Mouse (Mus musculus) lung, postnatal 0 days (tissue): ENCODE results near the gene Igf2bp1. TPM values are rescaled to one million over a fixed set of nuclear protein-coding genes. Genes with fewer than 3 reads are reported as not detected.
"Not testable (repeated sequence)": the region's sequence is repeated elsewhere in the genome, so short reads cannot be mapped to it uniquely, and the experiment has no call there.

Experiments used
- ATAC-seq: fragments of 200-750 bp; cut with Nextera tagmentation; 2 replicates; pipeline ENCODE4 v1.8.0; 2017; ENCODE audit warnings: moderate library complexity
- DNase-seq: peaks from one replicate; pipeline ENCODE4 v3.0.0-alpha.2; 2016; ENCODE audit warnings: low spot score
- H3K27ac ChIP-seq: fragments of 300-500 bp; sonication (generic); 2 replicates; pipeline ENCODE4 v1.5.1; 2014; ENCODE audit warnings: antibody characterized with exemption, mild to moderate bottlenecking, low read length, mixed read lengths
- H3K27me3 ChIP-seq: fragments of 300-500 bp; sonication (generic); replicated peaks from 2 replicates; pipeline ENCODE4 v1.6.1; 2014; ENCODE audit warnings: low read length, mixed read lengths; ENCODE audit not compliant: insufficient read depth
- H3K36me3 ChIP-seq: fragments of 300-500 bp; sonication (generic); 2 replicates; pipeline ENCODE4 v1.6.1; 2014; ENCODE audit warnings: low read length, mixed read lengths; ENCODE audit not compliant: insufficient read depth
- H3K4me1 ChIP-seq: fragments of 300-500 bp; sonication (generic); 2 replicates; pipeline ENCODE4 v1.6.1; 2014; ENCODE audit warnings: antibody characterized with exemption, low read depth, low read length, mixed read lengths; ENCODE audit not compliant: insufficient read depth
- H3K4me2 ChIP-seq: fragments of 300-500 bp; sonication (generic); replicated peaks from 2 replicates; pipeline ENCODE4 v1.6.1; 2014; ENCODE audit warnings: low read depth, mild to moderate bottlenecking, low read length, moderate library complexity, mixed read lengths
- H3K4me3 ChIP-seq: fragments of 300-500 bp; sonication (generic); 2 replicates; pipeline ENCODE4 v1.5.1; 2014; ENCODE audit warnings: low read depth, low read length
- H3K9ac ChIP-seq: fragments of 300-500 bp; sonication (generic); replicated peaks from 2 replicates; pipeline ENCODE4 v1.6.1; 2014; ENCODE audit warnings: low read depth, mild to moderate bottlenecking
- H3K9me3 ChIP-seq: fragments of 300-500 bp; sonication (generic); 2 replicates; pipeline ENCODE4 v1.6.1; 2016; ENCODE audit warnings: low read length, mixed read lengths
- CTCF ChIP-seq: IDR thresholded peaks from 2 replicates; pipeline ENCODE4 v1.5.1; 2016; ENCODE audit warnings: antibody characterized with exemption, mild to moderate bottlenecking
- EP300 ChIP-seq: IDR thresholded peaks from 2 replicates; pipeline ENCODE4 v1.6.1; 2016; ENCODE audit warnings: antibody characterized with exemption, mild to moderate bottlenecking, control low read depth
- WGBS: fragments of 180-500 bp; shearing (Covaris S2); extraction: QIAGEN DNeasy Blood & Tissue Kit; methylation state at CpG from one replicate; pipeline ENCODE4 v1.1.7; 2014; 5-methylcytosine and 5-hydroxymethylcytosine counted together
- polyA plus RNA-seq: library from polyadenylated mRNA; unstranded; fragments of >200 nt; fragmentation: Nextera tagmentation; extraction: Ambion mirVana; gene quantifications from 2 replicates; pipeline ENCODE4 v1.2.1, GENCODE M21; 2015

The Igf2bp1 gene
- polyA plus RNA-seq, 1 experiment from 2014 or later = 4.3 TPM

DNA sequence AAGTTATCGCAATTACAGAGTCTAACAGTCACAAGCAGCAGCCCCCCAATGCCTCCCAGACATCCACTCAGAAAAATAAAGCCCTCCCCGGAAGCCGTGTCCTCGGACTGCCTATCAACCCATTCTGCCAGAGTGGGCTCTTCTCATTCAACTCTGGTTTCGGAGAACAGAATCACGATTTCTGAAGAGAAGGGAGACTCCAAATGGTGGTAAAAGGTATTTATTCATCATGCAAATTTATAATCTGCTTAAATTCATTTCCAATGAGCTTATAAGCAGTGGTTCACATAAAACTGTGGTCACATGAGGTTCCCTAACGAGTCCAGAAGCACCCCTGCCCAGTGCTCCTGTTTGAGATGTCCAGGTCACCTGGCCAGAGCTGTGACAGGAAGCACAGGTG, 48.3 kb downstream of the Igf2bp1 start:
- Histone ChIP-seq H3K27ac (no peak overlapping the region), H3K4me3 (no peak overlapping the region; the same call in 1 of the 2 replicates), H3K9ac (no peak overlapping the region), H3K27me3 (no peaks in the 10 kb centered on the region), H3K4me2 (peak overlapping the region; percentile 28; the same call in 1 of the 2 replicates), H3K9me3 (no peaks in the 10 kb centered on the region), H3K4me1 (no peaks in the 10 kb centered on the region), H3K36me3 (no peaks in the 10 kb centered on the region)
- peak; percentile 31 for DNase-seq
- 66% methylated on average over 7 of the region's 7 CpGs for WGBS
- ATAC-seq = no peak
- TF ChIP-seq CTCF (peak; percentile 20), EP300 (no peak)

DNA sequence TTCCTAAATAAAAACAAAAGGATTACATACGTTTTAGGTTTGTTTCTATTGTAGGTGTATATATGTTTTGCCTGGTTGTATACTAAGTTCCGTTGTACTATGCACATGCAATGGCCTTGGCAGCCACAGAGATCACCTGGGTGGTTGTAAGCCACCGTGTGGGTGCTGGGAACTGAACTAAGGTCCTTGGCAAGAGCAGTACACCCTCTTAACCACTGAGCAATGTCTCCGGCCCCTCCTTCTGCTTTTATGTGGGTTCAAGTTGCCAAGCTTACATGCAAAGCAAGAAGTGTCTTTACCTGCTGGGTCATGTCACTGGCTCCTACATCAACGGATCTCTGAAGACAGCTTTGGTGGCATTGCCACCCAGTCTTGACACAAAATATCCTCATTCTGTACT, 52.4 kb downstream of the Igf2bp1 start:
- Histone ChIP-seq H3K9me3 (no peaks in the 10 kb centered on the region), H3K36me3 (no peaks in the 10 kb centered on the region), H3K27ac (no peak overlapping the region), H3K27me3 (no peaks in the 10 kb centered on the region), H3K4me1 (no peaks in the 10 kb centered on the region), H3K4me3 (no peak overlapping the region), H3K9ac (no peak overlapping the region), H3K4me2 (no peak overlapping the region)
- no peak for DNase-seq
- TF ChIP-seq CTCF = no peak
- TF ChIP-seq EP300 = no peak
- 83% methylated on average over 5 of the region's 5 CpGs for WGBS
- no peak for ATAC-seq

DNA sequence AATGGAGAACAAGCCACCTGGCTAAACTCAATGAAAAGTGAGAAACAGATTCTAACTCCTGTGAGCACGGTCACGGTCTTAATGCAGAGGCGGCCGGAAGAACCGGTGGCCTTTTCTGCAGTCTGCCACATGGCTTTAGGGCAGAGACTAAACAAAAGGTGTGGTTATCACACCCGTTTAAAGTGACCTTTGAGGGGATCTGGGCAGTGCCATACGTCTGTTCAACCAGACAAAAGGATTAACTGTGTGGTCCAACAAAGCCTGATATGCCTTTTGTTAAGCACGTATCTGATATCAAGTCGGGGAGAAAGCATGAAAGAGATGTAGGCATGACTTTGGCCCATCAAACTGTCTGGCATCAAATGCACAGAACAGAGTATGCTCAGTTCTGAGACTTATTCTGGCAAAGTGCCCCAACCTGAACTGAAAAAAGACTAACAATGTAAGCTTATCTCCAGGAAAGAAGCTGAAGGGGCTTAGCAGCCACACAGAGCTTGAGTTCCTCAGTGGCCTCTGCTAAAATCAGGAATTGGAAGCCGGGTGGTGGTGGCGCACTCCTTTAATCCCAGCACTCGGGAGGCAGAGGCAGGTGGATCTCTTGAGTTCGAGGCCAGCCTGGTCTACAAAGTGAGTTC, 59.8 kb downstream of the Igf2bp1 start:
- TF ChIP-seq EP300 = no peak
- no peak for TF ChIP-seq CTCF
- WGBS = 72% methylated on average over 13 of the region's 13 CpGs
- Histone ChIP-seq H3K9ac (no peak overlapping the region), H3K36me3 (no peaks in the 10 kb centered on the region), H3K27ac (no peak overlapping the region), H3K4me3 (no peak overlapping the region), H3K4me1 (no peaks in the 10 kb centered on the region), H3K27me3 (no peaks in the 10 kb centered on the region), H3K4me2 (no peak overlapping the region), H3K9me3 (no peaks in the 10 kb centered on the region)
- DNase-seq = no peak
- ATAC-seq = no peak

DNA sequence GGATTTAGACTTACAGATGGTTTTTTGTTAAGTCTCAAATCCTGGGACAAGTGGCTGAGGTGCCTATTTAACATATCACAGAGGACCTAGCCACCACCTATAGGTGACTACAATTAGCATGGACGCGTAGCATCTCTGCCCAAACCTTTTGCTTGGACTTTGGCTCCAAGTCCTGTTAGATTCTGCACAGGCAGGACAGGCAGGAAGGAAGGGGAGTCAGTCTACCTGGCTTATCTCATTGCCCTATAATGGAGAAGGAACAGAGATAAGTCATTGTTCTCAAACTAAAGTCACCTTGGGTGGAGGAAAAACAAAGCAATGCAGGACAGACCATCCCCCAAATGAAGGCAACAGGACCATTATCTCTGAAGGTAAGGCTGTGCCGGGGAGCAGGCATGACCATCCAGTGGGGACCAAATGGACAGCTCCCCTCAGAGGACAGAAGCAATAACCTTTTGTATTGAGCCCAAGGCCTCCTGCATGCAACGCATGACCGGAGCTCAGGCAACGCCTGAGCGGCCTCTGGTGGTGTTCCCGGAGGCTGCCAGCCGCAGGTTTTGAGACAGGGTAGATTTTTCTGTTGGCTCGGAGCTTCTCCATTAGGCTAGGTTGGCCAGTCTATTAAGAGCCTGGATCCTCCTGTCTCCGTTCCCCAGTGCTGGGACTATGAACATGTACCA, 65.8 kb downstream of the Igf2bp1 start:
- 34% methylated on average over 11 of the region's 11 CpGs for WGBS
- no peak for ATAC-seq

DNA sequence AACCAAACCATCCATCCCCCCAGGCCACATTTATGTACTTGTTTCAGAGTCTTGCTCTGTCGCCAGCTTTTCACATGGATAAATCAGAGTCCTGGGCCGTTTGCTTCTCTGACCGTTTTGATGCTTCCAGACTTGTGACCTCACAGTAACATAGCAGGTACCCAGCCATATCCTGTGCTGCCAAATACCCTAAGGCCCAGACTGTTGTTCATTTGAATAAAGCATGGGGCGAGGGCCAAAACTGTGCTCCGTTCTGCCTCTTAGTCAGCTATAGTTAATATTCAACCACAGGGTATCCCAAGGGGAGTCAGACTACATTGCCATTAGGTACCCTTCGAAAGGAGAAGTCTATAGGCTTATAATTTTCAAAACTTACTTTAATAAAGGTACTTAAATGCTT, 69.3 kb downstream of the Igf2bp1 start:
- no peaks in the 10 kb centered on the region for H3K9me3 ChIP-seq
- DNase-seq (no peak), ATAC-seq (no peak)
- 79% methylated on average over 6 of the region's 6 CpGs for WGBS
- H3K27ac ChIP-seq = no peak overlapping the region
- H3K4me2 ChIP-seq = no peak overlapping the region
- no peaks in the 10 kb centered on the region for H3K4me1 ChIP-seq
- H3K27me3 ChIP-seq = no peaks in the 10 kb centered on the region
- H3K9ac ChIP-seq = no peak overlapping the region
- no peaks in the 10 kb centered on the region for H3K36me3 ChIP-seq
- TF ChIP-seq EP300 (no peak), CTCF (no peak)
- H3K4me3 ChIP-seq = no peak overlapping the region

More for the DNA sequence above, 65.8 kb downstream of the Igf2bp1 start:
- Histone ChIP-seq H3K36me3 (no peaks in the 10 kb centered on the region), H3K4me3 (no peak overlapping the region), H3K4me2 (no peak overlapping the region), H3K27me3 (no peaks in the 10 kb centered on the region), H3K4me1 (no peaks in the 10 kb centered on the region), H3K9me3 (no peaks in the 10 kb centered on the region), H3K9ac (no peak overlapping the region), H3K27ac (no peak overlapping the region)
- peak; percentile 18 for DNase-seq
- TF ChIP-seq CTCF (peak; percentile 53), EP300 (no peak)

DNA sequence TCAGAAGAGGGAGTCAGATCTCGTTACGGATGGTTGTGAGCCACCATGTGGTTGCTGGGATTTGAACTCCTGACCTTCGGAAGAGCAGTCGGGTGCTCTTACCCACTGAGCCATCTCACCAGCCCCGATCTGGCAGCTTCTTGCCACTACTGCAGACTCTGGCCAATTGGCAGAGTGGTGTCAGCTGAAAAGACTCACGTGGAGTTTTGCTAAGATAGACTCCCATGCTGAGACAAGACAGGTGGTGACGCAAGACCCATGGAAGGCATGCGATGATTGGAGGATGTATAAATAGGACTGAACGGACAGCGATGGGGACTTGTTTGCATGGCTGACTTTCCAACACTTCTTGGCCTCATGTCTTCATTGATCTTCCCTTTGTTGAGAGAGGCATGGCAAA, 73.6 kb downstream of the Igf2bp1 start:
- not testable (repeated sequence) for H3K9ac ChIP-seq, DNase-seq
- WGBS = 84% methylated on average over 8 of the region's 10 CpGs

More for the DNA sequence above, 73.6 kb downstream of the Igf2bp1 start:
- H3K36me3 ChIP-seq, H3K27ac ChIP-seq, H3K27me3 ChIP-seq, ATAC-seq, H3K4me1 ChIP-seq, H3K4me2 ChIP-seq, H3K4me3 ChIP-seq, H3K9me3 ChIP-seq: not testable (repeated sequence)
